Mouse (Mus musculus) gastrocnemius, adult 2 months (tissue): ENCODE results near the gene Trdmt1. TPM values are rescaled to one million over a fixed set of nuclear protein-coding genes. Genes with fewer than 3 reads are reported as not detected.
A peak's percentile ranks its signal among the peaks of the same experiment; 100 is the strongest.

Source experiments
- DNase-seq: peaks from one replicate; pipeline ENCODE4 v3.0.0; 2022
- H3K27ac ChIP-seq: fragments of 200-600 bp; 2 replicates; pipeline ENCODE4 v1.8.1; 2022; ENCODE audit warnings: mild to moderate bottlenecking
- H3K4me3 ChIP-seq: fragments of 200-600 bp; 2 replicates; pipeline ENCODE4 v1.8.1; 2022; ENCODE audit warnings: mild to moderate bottlenecking, moderate library complexity
- CTCF ChIP-seq: fragments of 200-600 bp; IDR thresholded peaks from 2 replicates; pipeline ENCODE4 v1.8.1; 2022; ENCODE audit warnings: antibody characterized with exemption, mild to moderate bottlenecking, moderate library complexity
- intact Hi-C: fragments of 180-260 bp; cut with DNase I; formaldehyde crosslinking; loops from one replicate; pipeline ENCODE4 v1.15.1; 2025
- total RNA-seq, 2 experiments: library from RNA; stranded (reverse); gene quantifications; 2 replicates each; pipeline ENCODE4 v1.2.3; 2021

The Trdmt1 gene
- total RNA-seq, 2 experiments from 2014 or later: 3.6 to 6.4 TPM

GRCm38 (mm10) chr2:13543519-13544124 lies 846 bp downstream of the Trdmt1 start:
- intact Hi-C loops: loop anchor here (2.0 kb wide), 1 partner anchor 29 kb away; the partner anchor contains the start of gene Vim
- DNase-seq: no peak
- peak overlapping the region; percentile 89 for H3K4me3 ChIP-seq
- H3K27ac ChIP-seq: peak overlapping the region; percentile 96
- TF ChIP-seq CTCF: no peak

GRCm38 (mm10) chr2:13539860-13540259 lies 4.6 kb downstream of the Trdmt1 start:
- intact Hi-C loops: no loop called here

GRCm38 (mm10) chr2:13538704-13539377 lies 5.6 kb downstream of the Trdmt1 start:
- DNase-seq: no peak
- TF ChIP-seq CTCF: no peak
- Histone ChIP-seq H3K27ac (no peak overlapping the region), H3K4me3 (no peak overlapping the region)
- intact Hi-C loops: no loop called here

More at GRCm38 (mm10) chr2:13539860-13540259, 4.6 kb downstream of the Trdmt1 start:
- DNase-seq: no peak
- no peak overlapping the region for H3K4me3 ChIP-seq
- no peak overlapping the region for H3K27ac ChIP-seq
- no peak for TF ChIP-seq CTCF

- no peak for TF ChIP-seq CTCF
- Histone ChIP-seq H3K27ac (no peak overlapping the region), H3K4me3 (no peak overlapping the region)
- no peak for DNase-seq
- intact Hi-C loops: no loop called here
These were observed 6.2 kb downstream of the Trdmt1 start for GRCm38 (mm10) chr2:13538258-13538657.

GRCm38 (mm10) chr2:13537733-13538132 lies 6.7 kb downstream of the Trdmt1 start:
- H3K4me3 ChIP-seq: no peak overlapping the region
- TF ChIP-seq CTCF: peak; percentile 18
- intact Hi-C loops: no loop called here
- no peak for DNase-seq
- no peak overlapping the region for H3K27ac ChIP-seq

- no peak overlapping the region for H3K4me3 ChIP-seq
- DNase-seq: no peak
- peak; percentile 16; the same call in 1 of the 2 replicates for TF ChIP-seq CTCF
- no peak overlapping the region for H3K27ac ChIP-seq
- intact Hi-C loops: no loop called here
These were observed 7.7 kb downstream of the Trdmt1 start for GRCm38 (mm10) chr2:13536747-13537146.

- DNase-seq: no peak
- no peak for TF ChIP-seq CTCF
- intact Hi-C loops: no loop called here
- Histone ChIP-seq H3K4me3 (no peak overlapping the region), H3K27ac (no peak overlapping the region)
These were observed 13.8 kb downstream of the Trdmt1 start for GRCm38 (mm10) chr2:13530639-13531038.

GRCm38 (mm10) chr2:13529253-13529933 lies 15.1 kb downstream of the Trdmt1 start:
- TF ChIP-seq CTCF: no peak
- Histone ChIP-seq H3K4me3 (no peak overlapping the region), H3K27ac (no peak overlapping the region)
- DNase-seq: no peak
- intact Hi-C loops: loop anchor here (10.0 kb wide), 1 partner anchor 235 kb away; no protein-coding TSS in a partner anchor

- H3K4me3 ChIP-seq: no peak overlapping the region
- H3K27ac ChIP-seq: no peak overlapping the region
- TF ChIP-seq CTCF: no peak
- intact Hi-C loops: loop anchor here (10.0 kb wide), 1 partner anchor 233 kb away; no protein-coding TSS in a partner anchor
- no peak for DNase-seq
These were observed 16.9 kb downstream of the Trdmt1 start for GRCm38 (mm10) chr2:13527531-13527930.

- no peak overlapping the region for H3K4me3 ChIP-seq
- H3K27ac ChIP-seq: no peak overlapping the region
- intact Hi-C loops: loop anchor here (10.0 kb wide), 1 partner anchor 232 kb away; no protein-coding TSS in a partner anchor
- DNase-seq: no peak
- no peak for TF ChIP-seq CTCF
These were observed 17.3 kb downstream of the Trdmt1 start for GRCm38 (mm10) chr2:13527125-13527524.

- H3K27ac ChIP-seq: no peak overlapping the region
- TF ChIP-seq CTCF: no peak
- intact Hi-C loops: loop anchor here (10.0 kb wide), 1 partner anchor 231 kb away; no protein-coding TSS in a partner anchor
- no peak for DNase-seq
- H3K4me3 ChIP-seq: no peak overlapping the region
These were observed 18.3 kb downstream of the Trdmt1 start for GRCm38 (mm10) chr2:13526205-13526604.

- Histone ChIP-seq H3K4me3 (no peak overlapping the region), H3K27ac (no peak overlapping the region)
- no peak for DNase-seq
- no peak for TF ChIP-seq CTCF
- intact Hi-C loops: loop anchor here (10.0 kb wide), 1 partner anchor 229 kb away; no protein-coding TSS in a partner anchor
These were observed 20.7 kb downstream of the Trdmt1 start for GRCm38 (mm10) chr2:13523540-13524456.
